10 mouse cellular contexts compared by ENCODE assay signal in the genomic region with DNA sequence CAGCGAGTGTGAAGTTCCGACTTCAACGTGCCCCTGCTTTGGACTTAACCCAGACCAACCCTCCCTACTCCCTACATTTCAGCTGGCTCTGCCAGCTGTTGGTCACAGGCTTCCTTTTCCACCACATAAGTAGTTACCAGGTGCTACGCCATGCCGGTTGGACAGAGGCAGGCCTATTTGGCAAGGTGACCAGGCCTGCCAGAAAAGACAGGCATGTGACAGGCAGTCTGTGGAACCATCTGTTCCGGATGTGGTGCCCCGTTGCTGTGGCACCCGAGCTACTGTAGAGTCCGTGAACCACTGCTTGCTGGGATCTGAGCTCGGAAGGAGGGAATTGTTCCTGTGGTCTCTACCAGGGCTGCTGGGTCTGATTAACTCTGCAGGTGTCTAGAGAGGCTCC. TPM values are rescaled to one million over a fixed set of nuclear protein-coding genes. Genes with fewer than 3 reads are reported as not detected.
DNase-seq lines count a peak whose midpoint lies in the region; ATAC-seq lines count a peak whose summit lies in the region.
"Had no signal": no experiment of that assay in that cellular context is flagged by ENCODE, and none has a peak within 500 bp of the region (broad histone marks: within the 10 kb centered on the region; RNA-seq: fewer than 3 reads in every experiment).

No protein-coding gene starts in this region.

- no peaks in the 10 kb centered on the region for H3K27me3 ChIP-seq in splenic B cell, adult 2 months (ENCODE audit: control insufficient read depth, insufficient read depth, low read length, poor library complexity, severe bottlenecking)
- H3K27me3 ChIP-seq in hindbrain, embryonic 10.5 days (ENCODE audit: insufficient read depth, poor library complexity, severe bottlenecking): no peaks in the 10 kb centered on the region
- H3K27me3 ChIP-seq: hindbrain, embryonic 15.5 days had no signal

- no peaks in the 10 kb centered on the region for H3K36me3 ChIP-seq in splenic B cell, adult 2 months (ENCODE audit: control insufficient read depth, insufficient read depth, low read length, poor library complexity, severe bottlenecking)
- no peaks in the 10 kb centered on the region for H3K36me3 ChIP-seq in hindbrain, embryonic 10.5 days
- H3K36me3 ChIP-seq: hindbrain, embryonic 15.5 days had no signal

- ATAC-seq in common myeloid progenitor, adult 5-6 weeks (replicated peaks; ENCODE audit: low read depth, poor library complexity, severe bottlenecking): peak; percentile 79

- no peaks in the 10 kb centered on the region for H3K9me3 ChIP-seq in hindbrain, embryonic 10.5 days
- H3K9me3 ChIP-seq: hindbrain, embryonic 15.5 days had no signal

- no peak overlapping the region for H3K27ac ChIP-seq in hindbrain, embryonic 10.5 days
- H3K27ac ChIP-seq: hindbrain, embryonic 15.5 days; liver, embryonic 14.5 days had no signal

- 92% methylated on average over 10 of the region's 10 CpGs for WGBS in hindbrain, embryonic 10.5 days

- no peak overlapping the region for H3K4me3 ChIP-seq in hindbrain, embryonic 10.5 days
- H3K4me3 ChIP-seq: hindbrain, embryonic 15.5 days had no signal

- peaks cover 13% of the 10 kb centered on the region for H3K4me1 ChIP-seq in hindbrain, embryonic 10.5 days (replicated peaks)
- H3K4me1 ChIP-seq: hindbrain, embryonic 15.5 days had no signal

- DNase-seq in lung, adult 18-20 months: peak; percentile 34 to 39
- no peak for DNase-seq in lung, postnatal 10 days
- DNase-seq in layer of hippocampus, adult 18-20 months (ENCODE audit: low spot score in 2 of 2): peak; percentile 19 to 54
- DNase-seq in splenic B cell, adult 2 months (ENCODE audit: low read depth, low spot score): peak; percentile 80
- DNase-seq in adrenal gland, adult 18-20 months (ENCODE audit: low spot score in 2 of 2): no peak
- no peak for DNase-seq in hindbrain, embryonic 10.5 days (ENCODE audit: low spot score)
- no peak for DNase-seq in urinary bladder, postnatal 10 days (ENCODE audit: low spot score)

RNA-seq across cellular contexts. Expression of a gene that starts 22.1 kb away (rescaled TPM):
- total RNA-seq in common myeloid progenitor, adult 5-6 weeks (2017): not detected in 2 replicates
- total RNA-seq in layer of hippocampus, adult 18-20 months (2021): 1 to 10 TPM; 2.9 to 3.7 TPM
- total RNA-seq in adrenal gland, adult 18-20 months (2021): 1 to 10 TPM; 2.1 to 3.1 TPM
- polyA plus RNA-seq in hindbrain, embryonic 10.5 days (2016; fragmentation: Nextera tagmentation; extraction: Ambion mirVana): 1.6 and 1.8 TPM in 2 replicates

RNA-seq across cellular contexts. Expression of a gene that starts 31.7 kb away (rescaled TPM):
- 0.15 TPM in 1 of 2 replicates, not detected in the other for total RNA-seq in common myeloid progenitor, adult 5-6 weeks (2017)
- total RNA-seq in layer of hippocampus, adult 18-20 months (2021): under 1 TPM; 0.79 to 0.99 TPM
- not detected for total RNA-seq in adrenal gland, adult 18-20 months (2021)
- 0.07 and 1.0 TPM in 2 replicates for polyA plus RNA-seq in hindbrain, embryonic 10.5 days (2016; fragmentation: Nextera tagmentation; extraction: Ambion mirVana)

RNA-seq across cellular contexts. Expression of a gene that starts 31.7 kb away (rescaled TPM):
- 13.6 and 16.1 TPM in 2 replicates for total RNA-seq in common myeloid progenitor, adult 5-6 weeks (2017)
- 1 to 10 TPM in 1 of 2 experiments, under 1 TPM in 1; 0.86 to 1.2 TPM for total RNA-seq in layer of hippocampus, adult 18-20 months (2021)
- 10 to 100 TPM; 16.8 to 17.7 TPM for total RNA-seq in adrenal gland, adult 18-20 months (2021)
- 20.7 and 21.9 TPM in 2 replicates for polyA plus RNA-seq in hindbrain, embryonic 10.5 days (2016; fragmentation: Nextera tagmentation; extraction: Ambion mirVana)

RNA-seq across cellular contexts. Expression of a gene that starts 32.6 kb away (rescaled TPM):
- 156 and 163 TPM in 2 replicates for total RNA-seq in common myeloid progenitor, adult 5-6 weeks (2017)
- 10 to 100 TPM; 46.2 to 47.4 TPM for total RNA-seq in layer of hippocampus, adult 18-20 months (2021)
- 100 to 1,000 TPM in 1 of 2 experiments, 10 to 100 TPM in 1; 82.8 to 101 TPM for total RNA-seq in adrenal gland, adult 18-20 months (2021)
- 109 and 115 TPM in 2 replicates for polyA plus RNA-seq in hindbrain, embryonic 10.5 days (2016; fragmentation: Nextera tagmentation; extraction: Ambion mirVana)

RNA-seq across cellular contexts. Expression of a gene that starts 50.1 kb away (rescaled TPM):
- total RNA-seq in common myeloid progenitor, adult 5-6 weeks (2017): not detected in 2 replicates
- total RNA-seq in layer of hippocampus, adult 18-20 months (2021): under 1 TPM; 0.28 to 0.30 TPM
- under 1 TPM in 1 of 2 experiments, not detected in 1; 0.10 TPM for total RNA-seq in adrenal gland, adult 18-20 months (2021)
- 0.41 TPM in 1 of 2 replicates, not detected in the other for polyA plus RNA-seq in hindbrain, embryonic 10.5 days (2016; fragmentation: Nextera tagmentation; extraction: Ambion mirVana)
- polyA plus RNA-seq: liver, embryonic 14.5 days had no signal

Comparison
In these comparisons a context has a peak if more than half of its experiments do, and no peak if none do; other contexts are left out.
1. DNase-seq: peak in lung, adult 18-20 months (2 of 2), layer of hippocampus, adult 18-20 months (2 of 2) and splenic B cell, adult 2 months (single experiment); none in lung, postnatal 10 days (single experiment), adrenal gland, adult 18-20 months (0 of 2), hindbrain, embryonic 10.5 days (single experiment) and urinary bladder, postnatal 10 days (single experiment).